ENCODE assay signal across 10 mouse cellular contexts in genomic region chr4:129032133-129032962, GRCm38 (mm10). TPM values are rescaled to one million over a fixed set of nuclear protein-coding genes. Genes with fewer than 3 reads are reported as not detected.
DNase-seq lines count a peak whose midpoint lies in the region; ATAC-seq and TF ChIP-seq lines count a peak whose summit lies in the region.
"Had no signal": no experiment of that assay in that cellular context is flagged by ENCODE, and none has a peak within 500 bp of the region (broad histone marks: within the 10 kb centered on the region; RNA-seq: fewer than 3 reads in every experiment).

No protein-coding gene starts in this region.

- peak; percentile 92 for DNase-seq in CH12.LX (ENCODE audit: extremely low read depth)
- no peak for DNase-seq in limb, embryonic 14.5 days (ENCODE audit: low spot score)
- peak; percentile 71 to 79 for DNase-seq in spleen, adult 2 months (ENCODE audit: low read depth in 1 of 2, low spot score in 2 of 2)
- DNase-seq in right cerebral cortex, postnatal 10 days (ENCODE audit: low spot score in 2 of 2), result no peak
- DNase-seq in embryo, embryonic 10 days (ENCODE audit: low spot score), result no peak
- no peak for DNase-seq in kidney, postnatal 4 days

- H3K27me3 ChIP-seq in heart, embryonic 15.5 days, result 0 out of 2 replicates have a peak, but pooled peaks cover 3% of the 10 kb centered on the region
- H3K27me3 ChIP-seq in heart, embryonic 11.5 days (ENCODE audit: control insufficient read depth, insufficient read depth, low read length), result no peaks in the 10 kb centered on the region
- H3K27me3 ChIP-seq in CH12.LX (replicated peaks), result no peaks in the 10 kb centered on the region
- no peaks in the 10 kb centered on the region for H3K27me3 ChIP-seq in limb, embryonic 14.5 days (ENCODE audit: control insufficient read depth, insufficient read depth, low read length)
- H3K27me3 ChIP-seq in spleen, adult 2 months (ENCODE audit: control insufficient read depth, insufficient read depth, low read length), result no peaks in the 10 kb centered on the region

- TF ChIP-seq POLR2A in CH12.LX (IDR thresholded peaks at IDR 0.05; ENCODE audit: low read depth, low read length), result no peak; the same call in 1 of the 2 replicates
- TF ChIP-seq POLR2A in limb, embryonic 14.5 days (IDR thresholded peaks at IDR 0.05; ENCODE audit: borderline replicate concordance, extremely low read depth, insufficient read depth, insufficient read length), result no peak
- peak; percentile 2; the same call in 1 of the 2 replicates for TF ChIP-seq POLR2A in spleen, adult 2 months (IDR thresholded peaks at IDR 0.05; ENCODE audit: low read depth, low read length)

- no peaks in the 10 kb centered on the region for H3K36me3 ChIP-seq in heart, embryonic 15.5 days
- no peaks in the 10 kb centered on the region for H3K36me3 ChIP-seq in heart, embryonic 11.5 days (ENCODE audit: control insufficient read depth, insufficient read depth, low read length)
- H3K36me3 ChIP-seq in CH12.LX (replicated peaks in 1 of 2; ENCODE audit: control insufficient read depth in 1 of 2, insufficient read depth in 1 of 2, low read length in 1 of 2), result no peaks in the 10 kb centered on the region
- no peaks in the 10 kb centered on the region for H3K36me3 ChIP-seq in limb, embryonic 14.5 days (ENCODE audit: control insufficient read depth, insufficient read depth, low read length)
- no peaks in the 10 kb centered on the region for H3K36me3 ChIP-seq in spleen, adult 2 months (ENCODE audit: control insufficient read depth, insufficient read depth, low read length)
- H3K36me3 ChIP-seq: forebrain, embryonic 12.5 days; midbrain, embryonic 13.5 days had no signal

- H3K4me2 ChIP-seq in heart, embryonic 15.5 days, result peak overlapping the region; percentile 60
- no peak overlapping the region for H3K4me2 ChIP-seq in heart, embryonic 11.5 days
- peak overlapping the region; percentile 89 for H3K4me2 ChIP-seq in CH12.LX (ENCODE audit: insufficient read depth, low read depth, poor library complexity, severe bottlenecking)
- no peak overlapping the region for H3K4me2 ChIP-seq in limb, embryonic 14.5 days (replicated peaks; ENCODE audit: low read depth, low read length, severe bottlenecking)
- H3K4me2 ChIP-seq: forebrain, embryonic 12.5 days; midbrain, embryonic 13.5 days had no signal

- ATAC-seq in heart, embryonic 15.5 days (replicated peaks; ENCODE audit: insufficient number of reproducible peaks, insufficient read depth, low FRiP score, low read depth), result no peak
- ATAC-seq in heart, embryonic 11.5 days (replicated peaks; ENCODE audit: insufficient number of reproducible peaks, low FRiP score, low TSS enrichment), result no peak
- ATAC-seq in limb, embryonic 14.5 days (ENCODE audit: low FRiP score, low read depth), result no peak
- ATAC-seq: midbrain, embryonic 13.5 days had no signal

- no peak; the same call in 1 of the 2 replicates for TF ChIP-seq RAD21 in CH12.LX (IDR thresholded peaks at IDR 0.05; ENCODE audit: low read depth, low read length)

- no peaks in the 10 kb centered on the region for H3K79me2 ChIP-seq in CH12.LX (replicated peaks; ENCODE audit: control insufficient read depth, extremely low read depth, insufficient read depth, poor library complexity, severe bottlenecking)

- WGBS in heart, embryonic 15.5 days, result 62% methylated on average over 11 of the region's 11 CpGs
- 63% methylated on average over 11 of the region's 11 CpGs for WGBS in heart, embryonic 11.5 days (ENCODE audit: insufficient replicate concordance)
- WGBS in limb, embryonic 14.5 days, result 74% methylated on average over 11 of the region's 11 CpGs
- WGBS in spleen, adult 2 months, result 5% methylated on average over 11 of the region's 11 CpGs

- H3K9ac ChIP-seq in heart, embryonic 15.5 days, result no peak overlapping the region
- no peak overlapping the region for H3K9ac ChIP-seq in heart, embryonic 11.5 days (ENCODE audit: low read depth, low read length)
- peak overlapping the region; percentile 59 for H3K9ac ChIP-seq in CH12.LX (ENCODE audit: insufficient read depth, low read depth)
- H3K9ac ChIP-seq in limb, embryonic 14.5 days (ENCODE audit: low read depth, low read length, severe bottlenecking), result no peak overlapping the region
- H3K9ac ChIP-seq: forebrain, embryonic 12.5 days; midbrain, embryonic 13.5 days had no signal

- TF ChIP-seq EP300 in CH12.LX (IDR thresholded peaks at IDR 0.05; ENCODE audit: low read length), result peak; percentile 86

- H3K4me3 ChIP-seq in heart, embryonic 15.5 days, result no peak overlapping the region
- H3K4me3 ChIP-seq in heart, embryonic 11.5 days (ENCODE audit: low read depth, low read length), result no peak overlapping the region
- H3K4me3 ChIP-seq in CH12.LX (replicated peaks in 1 of 3; ENCODE audit: low read depth in 2 of 3, low read length in 2 of 3, poor library complexity in 1 of 3), result peak overlapping the region; percentile 0 to 43 (median 30)
- H3K4me3 ChIP-seq in limb, embryonic 14.5 days (replicated peaks; ENCODE audit: low read length), result no peak overlapping the region
- H3K4me3 ChIP-seq in spleen, adult 2 months (ENCODE audit: extremely low read depth, insufficient read depth, insufficient read length), result peak overlapping the region; percentile 30; the same call in 1 of the 2 replicates
- H3K4me3 ChIP-seq: forebrain, embryonic 12.5 days; midbrain, embryonic 13.5 days had no signal

- H3K4me1 ChIP-seq in heart, embryonic 15.5 days (replicated peaks), result peaks cover 35% of the 10 kb centered on the region
- H3K4me1 ChIP-seq in heart, embryonic 11.5 days (ENCODE audit: control insufficient read depth, insufficient read depth, low read length), result peaks cover 21% of the 10 kb centered on the region
- H3K4me1 ChIP-seq in CH12.LX (ENCODE audit: control insufficient read depth in 1 of 2, insufficient read depth in 2 of 2), result peaks cover 19 to 52% of the 10 kb centered on the region in 2 experiments
- H3K4me1 ChIP-seq in limb, embryonic 14.5 days (ENCODE audit: control insufficient read depth, insufficient read depth, low read length), result peaks cover 29% of the 10 kb centered on the region
- peaks cover 40% of the 10 kb centered on the region for H3K4me1 ChIP-seq in spleen, adult 2 months (ENCODE audit: control insufficient read depth, insufficient read depth, insufficient read length)

- in situ Hi-C loops in CH12.LX (cut with MboI; ENCODE audit: low pct_ligation_motif_present, low pct_unique_long_range_greater_than_20kb, low sequenced_read_pairs), result loop anchor here (10.0 kb wide), 1 partner anchor 58 kb away; no protein-coding TSS in a partner anchor

- dilution Hi-C loops in CH12.LX (cut with MboI; ENCODE audit: extremely low pct_ligation_motif_present, extremely low pct_unique_long_range_greater_than_20kb, low sequenced_read_pairs), result no loop called here

- H3K27ac ChIP-seq in heart, embryonic 15.5 days, result peak overlapping the region; percentile 85
- H3K27ac ChIP-seq in heart, embryonic 11.5 days (ENCODE audit: low read depth, low read length), result no peak overlapping the region
- peak overlapping the region; percentile 99 for H3K27ac ChIP-seq in CH12.LX (ENCODE audit: insufficient read depth, low read depth)
- peak overlapping the region; percentile 80 for H3K27ac ChIP-seq in limb, embryonic 14.5 days (replicated peaks; ENCODE audit: low read depth, low read length)
- H3K27ac ChIP-seq in spleen, adult 2 months (ENCODE audit: insufficient read depth, low read length), result peak overlapping the region; percentile 98
- H3K27ac ChIP-seq: forebrain, embryonic 12.5 days; midbrain, embryonic 13.5 days had no signal

- no peak for TF ChIP-seq CTCF in CH12.LX (conservative IDR thresholded peaks at IDR 0.05 in 1 of 2, IDR thresholded peaks at IDR 0.05 in 1 of 2; ENCODE audit: low read depth in 2 of 2, low read length in 2 of 2)
- TF ChIP-seq CTCF in spleen, adult 2 months (IDR thresholded peaks at IDR 0.05; ENCODE audit: extremely low read depth, insufficient read depth, insufficient read length, insufficient replicate concordance), result no peak

- no peaks in the 10 kb centered on the region for H3K9me3 ChIP-seq in heart, embryonic 15.5 days (replicated peaks)
- H3K9me3 ChIP-seq in heart, embryonic 11.5 days (replicated peaks; ENCODE audit: control insufficient read depth, low read length), result no peaks in the 10 kb centered on the region
- no peaks in the 10 kb centered on the region for H3K9me3 ChIP-seq in CH12.LX (replicated peaks; ENCODE audit: low read length)
- H3K9me3 ChIP-seq in limb, embryonic 14.5 days (ENCODE audit: control insufficient read depth, low read length), result no peaks in the 10 kb centered on the region
- H3K9me3 ChIP-seq: forebrain, embryonic 12.5 days; midbrain, embryonic 13.5 days had no signal

TF ChIP-seq in CH12.LX, 34 proteins besides CTCF, POLR2A, EP300 and RAD21 (continues in another document):
- TF ChIP-seq MAZ (IDR thresholded peaks at IDR 0.05; ENCODE audit: low read depth, low read length) (peak; percentile 94), IRF4 (IDR thresholded peaks at IDR 0.05; ENCODE audit: low read depth, low read length) (peak; percentile 94), TCF12 (IDR thresholded peaks at IDR 0.05; ENCODE audit: low read depth, low read length) (no peak; the same call in none of the 2 replicates), PAX5 (IDR thresholded peaks at IDR 0.05; ENCODE audit: low read length) (no peak), MEF2A (IDR thresholded peaks at IDR 0.05; ENCODE audit: borderline replicate concordance, low read depth, low read length) (peak; percentile 93), ZKSCAN1 (IDR thresholded peaks at IDR 0.05; ENCODE audit: borderline replicate concordance, low read depth, low read length) (no peak; the same call in 1 of the 2 replicates), MYC (IDR thresholded peaks at IDR 0.05; ENCODE audit: low read depth, low read length) (0 out of 2 replicates have a peak, but pooled peaks have one; percentile 38)

RNA-seq across cellular contexts. Expression of gene Rnf19b, which starts 25.7 kb away (rescaled TPM):
- polyA plus RNA-seq in heart, embryonic 15.5 days (2015; fragmentation: Nextera tagmentation; extraction: Ambion mirVana), result 5.4 and 7.7 TPM in 2 replicates
- 5.8 and 7.1 TPM in 2 replicates for polyA plus RNA-seq in heart, embryonic 11.5 days (2014; fragmentation: Nextera tagmentation; extraction: Ambion mirVana)
- total RNA-seq in CH12.LX (2012; rRNA removed) (65.3 and 75.3 TPM in 2 replicates), CH12.LX (2014; rRNA removed) (104 and 111 TPM in 2 replicates)
- polyA plus RNA-seq in CH12.LX (2012; ENCODE audit: insufficient read length, low read depth), result 98.3 and 102 TPM in 2 replicates
- polyA plus RNA-seq in limb, embryonic 14.5 days (2012; rRNA removed), result 28.1 and 29.1 TPM in 2 replicates
- polyA plus RNA-seq in limb, embryonic 14.5 days (2014; fragmentation: Nextera tagmentation; extraction: Ambion mirVana), result 9.9 and 10.0 TPM in 2 replicates
- 109 and 136 TPM in 2 replicates for polyA plus RNA-seq in spleen, adult 2 months (2012; rRNA removed)

RNA-seq across cellular contexts. Expression of gene Ak2, which starts 40.6 kb away (rescaled TPM):
- polyA plus RNA-seq in heart, embryonic 15.5 days (2015; fragmentation: Nextera tagmentation; extraction: Ambion mirVana), result 149 and 155 TPM in 2 replicates
- 139 and 147 TPM in 2 replicates for polyA plus RNA-seq in heart, embryonic 11.5 days (2014; fragmentation: Nextera tagmentation; extraction: Ambion mirVana)
- 269 and 278 TPM in 2 replicates for total RNA-seq in CH12.LX (2012; rRNA removed)
- 280 and 293 TPM in 2 replicates for total RNA-seq in CH12.LX (2014; rRNA removed)
- 343 and 363 TPM in 2 replicates for polyA plus RNA-seq in CH12.LX (2012; ENCODE audit: insufficient read length, low read depth)
- polyA plus RNA-seq in limb, embryonic 14.5 days (2012; rRNA removed), result 94.7 and 127 TPM in 2 replicates
- 153 and 165 TPM in 2 replicates for polyA plus RNA-seq in limb, embryonic 14.5 days (2014; fragmentation: Nextera tagmentation; extraction: Ambion mirVana)
- 32.0 and 32.2 TPM in 2 replicates for polyA plus RNA-seq in spleen, adult 2 months (2012; rRNA removed)

Comparison
In these comparisons a context has a peak if more than half of its experiments do, and no peak if none do; other contexts are left out.
1. H3K4me2 ChIP-seq: peak in heart, embryonic 15.5 days (single experiment) and CH12.LX (single experiment); none in heart, embryonic 11.5 days (single experiment) and limb, embryonic 14.5 days (single experiment).
2. H3K4me3 ChIP-seq: peak in CH12.LX (3 of 3) and spleen, adult 2 months (single experiment); none in heart, embryonic 15.5 days (single experiment), heart, embryonic 11.5 days (single experiment) and limb, embryonic 14.5 days (single experiment).
3. DNase-seq: peak in CH12.LX (single experiment) and spleen, adult 2 months (2 of 2); none in limb, embryonic 14.5 days (single experiment), right cerebral cortex, postnatal 10 days (0 of 2), embryo, embryonic 10 days (single experiment) and kidney, postnatal 4 days (0 of 2).